Mouse (Mus musculus) ovary, adult 10 weeks (tissue): ENCODE data around the gene Fut2. TPM values are rescaled to one million over a fixed set of nuclear protein-coding genes. Genes with fewer than 3 reads are reported as not detected.

Experiments used
- polyA plus RNA-seq: library from polyadenylated mRNA; stranded (reverse); fragments of 350-450 nt; fragmentation: Illumina TruSeq; extraction: RNeasy Lipid Tissue Mini Kit (QIAGEN cat#74804); gene quantifications from one replicate; pipeline ENCODE4 v1.2.3, GENCODE M21; 2014

Fut2 gene
- 0.94 TPM for polyA plus RNA-seq

DNA sequence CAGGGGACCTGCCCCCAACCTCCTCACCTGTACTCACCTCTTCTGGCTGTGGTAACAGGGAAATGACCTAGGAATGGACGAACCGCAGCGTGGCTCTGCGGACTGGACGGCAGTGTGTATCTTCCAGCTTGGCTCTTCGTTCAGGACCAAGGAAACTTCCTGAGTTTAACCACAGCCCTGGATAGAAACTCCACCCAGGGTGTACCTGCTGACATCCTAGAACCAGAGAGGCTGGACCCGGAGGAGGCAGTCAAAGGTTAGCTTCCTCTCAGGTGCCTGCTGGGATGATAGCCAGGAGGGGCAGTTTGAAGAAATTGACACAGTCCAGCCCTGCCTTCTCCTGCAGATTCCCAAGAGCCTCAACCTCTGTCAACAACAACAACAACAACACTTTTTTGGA lies at the start of gene Fut2:
TSS of gene Fut2 (minus strand) at position 234 of the 400 bp plus-strand sequence.

GRCm38 (mm10) chr7:45715090-45715708 lies 49.0 kb upstream of the Fut2 start, which contains the start of gene Rpl18:
Rpl18 (plus strand) TSS chr7:45715457.

GRCm38 (mm10) chr7:45704730-45705442 lies 38.7 kb upstream of the Fut2 start, which contains the start of gene Dbp:
Dbp (plus strand) TSS chr7:45705088.

GRCm38 (mm10) chr7:45699523-45700141 lies 33.4 kb upstream of the Fut2 start, which contains the start of gene Car11:
Car11 (plus strand) TSS chr7:45699843.

DNA sequence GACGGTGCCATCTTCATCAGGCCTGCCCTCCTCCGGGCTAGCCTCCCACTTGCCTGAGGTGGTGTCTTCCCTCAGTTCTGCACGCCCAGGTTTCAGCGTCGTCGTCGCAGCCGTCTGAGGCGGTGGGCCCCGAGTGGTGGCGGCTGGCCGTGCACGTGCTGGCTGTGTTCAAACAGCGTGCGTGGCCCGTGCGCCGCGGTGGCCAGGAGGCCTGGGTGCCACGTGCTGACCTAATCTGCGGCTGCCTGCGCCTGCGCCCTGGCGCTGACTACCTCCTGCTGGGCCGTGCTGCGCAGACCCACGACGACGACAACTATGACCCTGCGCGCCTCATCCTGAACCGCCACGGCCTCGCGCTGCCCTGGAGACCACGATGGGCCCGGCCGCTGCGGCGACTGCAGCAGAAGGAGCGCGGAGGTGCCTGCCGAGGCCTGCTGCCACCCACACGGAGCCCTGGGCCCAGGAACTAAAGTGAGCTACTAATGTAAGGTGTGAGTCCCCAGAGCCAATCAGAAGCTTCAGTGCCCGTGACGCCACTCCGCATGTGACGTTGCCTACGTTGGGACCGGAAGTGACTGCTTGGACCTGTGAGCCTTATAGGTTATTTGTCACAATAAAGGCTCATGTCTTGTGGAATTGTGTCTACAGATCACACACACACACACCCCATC lies 27.9 kb upstream of the Fut2 start, which contains the start of gene Sec1:
TSS of gene Sec1 (minus strand) at position 482 of the 671 bp plus-strand sequence.

GRCm38 (mm10) chr7:45683396-45684050 lies 17.3 kb upstream of the Fut2 start, which contains the start of gene Ntn5:
Ntn5 (plus strand) TSS chr7:45684022.

GRCm38 (mm10) chr7:45639561-45640027 lies 26.6 kb downstream of the Fut2 start, which contains the start of gene Mamstr:
Mamstr (plus strand) TSS chr7:45639977.

GRCm38 (mm10) chr7:45627261-45627660 lies 38.9 kb downstream of the Fut2 start, which contains the start of gene Rasip1:
Rasip1 (plus strand) TSS chr7:45627488.

DNA sequence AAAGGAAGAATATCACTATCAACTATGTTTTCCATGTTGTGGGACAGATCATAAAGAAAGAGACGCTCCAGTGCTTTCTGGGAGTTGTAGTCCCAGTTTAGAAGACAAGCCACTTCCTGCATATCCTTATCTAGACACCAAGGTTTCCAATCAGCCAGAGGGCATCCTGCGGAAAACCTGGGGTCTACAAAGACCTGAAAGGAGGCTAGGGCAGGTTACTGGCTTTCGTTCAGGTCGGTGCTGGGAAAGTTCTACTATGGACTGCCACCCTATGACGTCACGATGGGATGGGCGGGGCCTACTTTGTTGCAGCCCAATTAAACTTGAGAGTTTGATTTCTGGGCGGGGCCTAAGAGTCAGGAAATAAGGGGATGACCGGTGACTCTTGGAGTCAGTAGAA lies 44.8 kb downstream of the Fut2 start, which contains the start of gene Izumo1:
TSS of gene Izumo1 (plus strand) at position 369 of the 400 bp plus-strand sequence.

DNA sequence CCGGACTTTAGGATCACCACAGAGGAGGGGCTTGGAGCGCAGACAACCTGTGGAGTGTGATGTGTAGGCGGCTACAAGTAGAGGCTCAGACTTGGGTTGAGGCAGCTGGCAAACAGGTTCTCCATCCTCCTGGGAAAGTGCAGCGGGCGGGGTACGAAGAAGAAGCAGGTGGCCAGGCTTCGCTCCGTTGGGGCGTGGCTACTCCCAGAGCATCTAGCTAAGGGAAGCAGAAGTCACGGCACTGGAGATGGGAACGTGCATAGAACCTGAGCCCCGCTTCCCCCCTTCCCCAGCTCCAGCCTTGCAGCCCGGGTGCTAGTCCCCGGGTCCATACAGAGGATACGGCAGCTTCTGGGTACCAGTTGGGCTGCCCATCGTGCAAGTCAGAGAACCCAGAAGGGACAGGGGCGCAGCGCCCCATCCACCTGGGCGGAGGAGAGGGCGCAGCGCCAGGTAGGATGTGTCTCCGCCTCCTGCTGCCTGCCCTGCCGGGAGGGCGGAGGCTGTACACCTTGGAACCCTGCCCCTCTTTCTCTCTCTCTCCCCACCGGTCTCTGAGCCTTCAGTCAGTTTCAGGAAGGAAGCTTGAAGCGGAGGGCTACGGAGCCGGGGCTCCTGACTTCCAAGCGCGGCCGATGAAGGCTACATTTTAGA lies 49.0 kb downstream of the Fut2 start, which contains the start of gene Fut1:
TSS of gene Fut1 (plus strand) at position 248 of the 654 bp plus-strand sequence.

Other genes with a start within 250 kb of the Fut2 start
- not detected for gene Lhb, start 245.6 kb downstream of the Fut2 start, polyA plus RNA-seq
- 4.5 TPM for gene Gys1, start 231.6 kb downstream of the Fut2 start, polyA plus RNA-seq
- gene Ruvbl2, start 228.3 kb downstream of the Fut2 start, polyA plus RNA-seq: 2.1 TPM
- 0.88 TPM for gene Ftl1, start 206.5 kb downstream of the Fut2 start, polyA plus RNA-seq
- gene Bax, start 199.5 kb downstream of the Fut2 start, polyA plus RNA-seq: 1.9 TPM
- gene Tulp2, start 184.5 kb downstream of the Fut2 start, polyA plus RNA-seq: 2.3 TPM
- gene Gm45808, start 179.6 kb downstream of the Fut2 start, polyA plus RNA-seq: not detected
- gene Dhdh, start 177.6 kb downstream of the Fut2 start, polyA plus RNA-seq: 28.5 TPM
- gene Nucb1, start 156.0 kb downstream of the Fut2 start, polyA plus RNA-seq: 55.5 TPM
- gene Ppp1r15a, start 140.1 kb downstream of the Fut2 start, polyA plus RNA-seq: 2.3 TPM
- gene Plekha4, start 140.1 kb downstream of the Fut2 start, polyA plus RNA-seq: 0.43 TPM
- gene Hsd17b14, start 111.5 kb downstream of the Fut2 start, polyA plus RNA-seq: not detected
- 2.1 TPM for gene Bcat2, start 96.2 kb downstream of the Fut2 start, polyA plus RNA-seq
- not detected for gene Fgf21, start 50.9 kb downstream of the Fut2 start, polyA plus RNA-seq
- not detected for gene Fut1, start 49.1 kb downstream of the Fut2 start, polyA plus RNA-seq
- gene Izumo1, start 44.6 kb downstream of the Fut2 start, polyA plus RNA-seq: not detected
- not detected for gene Rasip1, start 38.9 kb downstream of the Fut2 start, polyA plus RNA-seq
- 0.51 TPM for gene Mamstr, start 26.4 kb downstream of the Fut2 start, polyA plus RNA-seq
- not detected for gene Ntn5, start 17.6 kb upstream of the Fut2 start, polyA plus RNA-seq
- gene Sec1, start 28.0 kb upstream of the Fut2 start, polyA plus RNA-seq: not detected
- not detected for gene Car11, start 33.4 kb upstream of the Fut2 start, polyA plus RNA-seq
- gene Dbp, start 38.7 kb upstream of the Fut2 start, polyA plus RNA-seq: 10.6 TPM
- 1.6 TPM for gene Rpl18, start 49.1 kb upstream of the Fut2 start, polyA plus RNA-seq
- 0.40 TPM for gene Sphk2, start 51.6 kb upstream of the Fut2 start, polyA plus RNA-seq
- gene Fam83e, start 54.8 kb upstream of the Fut2 start, polyA plus RNA-seq: not detected
- not detected for gene Spaca4, start 59.4 kb upstream of the Fut2 start, polyA plus RNA-seq
- not detected for gene Lmtk3, start 117.3 kb upstream of the Fut2 start, polyA plus RNA-seq
- not detected for gene Sult2b1, start 118.3 kb upstream of the Fut2 start, polyA plus RNA-seq
- gene Cyth2, start 148.2 kb upstream of the Fut2 start, polyA plus RNA-seq: 14.9 TPM
- not detected for gene Kcnj14, start 158.4 kb upstream of the Fut2 start, polyA plus RNA-seq
- gene Grwd1, start 164.6 kb upstream of the Fut2 start, polyA plus RNA-seq: 0.86 TPM
- 81.7 TPM for gene Kdelr1, start 206.4 kb upstream of the Fut2 start, polyA plus RNA-seq
- not detected for gene Grin2d, start 212.0 kb upstream of the Fut2 start, polyA plus RNA-seq
- not detected for gene Syngr4, start 230.3 kb upstream of the Fut2 start, polyA plus RNA-seq
- 0.46 TPM for gene Tmem143, start 230.5 kb upstream of the Fut2 start, polyA plus RNA-seq